ENCODE assay signal across 12 mouse cellular contexts in the genomic region with DNA sequence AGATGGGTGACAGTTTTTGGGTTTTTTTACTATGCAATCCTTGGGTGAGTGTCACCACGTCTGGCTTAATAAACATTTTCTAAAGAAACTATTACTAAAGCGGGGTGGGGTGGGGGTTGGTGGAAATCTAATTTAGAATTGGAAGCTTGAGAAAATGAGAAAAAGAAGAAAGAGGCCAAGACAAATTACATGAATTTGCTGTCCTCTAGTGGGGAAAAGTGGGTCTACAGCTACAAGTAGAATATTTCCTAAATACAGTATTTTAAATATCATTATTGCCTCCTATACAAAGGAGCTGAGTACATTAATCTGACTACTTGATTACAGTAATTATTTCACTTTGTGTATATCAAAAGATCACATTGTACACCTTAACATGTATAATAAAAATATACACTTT. TPM values are rescaled to one million over a fixed set of nuclear protein-coding genes. Genes with fewer than 3 reads are reported as not detected.
A peak's percentile ranks its signal among the peaks of the same experiment; 100 is the strongest.
DNase-seq lines count a peak whose midpoint lies in the region; ATAC-seq and TF ChIP-seq lines count a peak whose summit lies in the region.
"Had no signal": no experiment of that assay in that cellular context is flagged by ENCODE, and none has a peak within 500 bp of the region (broad histone marks: within the 10 kb centered on the region; RNA-seq: fewer than 3 reads in every experiment).

No protein-coding gene starts in this region.

- TF ChIP-seq RAD21 in MEL (IDR thresholded peaks at IDR 0.05; ENCODE audit: low read depth, low read length), result peak; percentile 93

- no peak for TF ChIP-seq POLR2A in heart, adult 2 months (IDR thresholded peaks at IDR 0.05; ENCODE audit: insufficient read depth, low read depth, low read length)
- TF ChIP-seq POLR2A in MEL (IDR thresholded peaks at IDR 0.05; ENCODE audit: control insufficient read depth in 1 of 2, insufficient read depth in 1 of 2, low read depth in 1 of 2, low read length in 2 of 2, poor library complexity in 1 of 2), result no peak

- H3K4me2 ChIP-seq in heart, embryonic 11.5 days, result no peak overlapping the region
- no peak overlapping the region for H3K4me2 ChIP-seq in liver, postnatal 0 days (ENCODE audit: low read depth, low read length)
- H3K4me2 ChIP-seq in neural tube, embryonic 15.5 days, result no peak overlapping the region
- H3K4me2 ChIP-seq: heart, embryonic 15.5 days had no signal

- H3K4me1 ChIP-seq in heart, adult 2 months (ENCODE audit: control insufficient read depth, insufficient read depth, low read length), result no peaks in the 10 kb centered on the region
- H3K4me1 ChIP-seq in heart, embryonic 11.5 days (ENCODE audit: control insufficient read depth, insufficient read depth, low read length), result no peaks in the 10 kb centered on the region
- no peaks in the 10 kb centered on the region for H3K4me1 ChIP-seq in liver, postnatal 0 days (ENCODE audit: insufficient read depth)
- H3K4me1 ChIP-seq in MEL (ENCODE audit: control insufficient read depth in 1 of 2, insufficient read depth in 2 of 2, low read length in 2 of 2), result no peaks in the 10 kb centered on the region
- H3K4me1 ChIP-seq in neural tube, embryonic 15.5 days, result no peaks in the 10 kb centered on the region
- H3K4me1 ChIP-seq: heart, embryonic 15.5 days had no signal

- WGBS in heart, adult 2 months, result 25% methylated on average over 2 of the region's 2 CpGs
- 35% methylated on average over 2 of the region's 2 CpGs for WGBS in heart, embryonic 11.5 days (ENCODE audit: insufficient replicate concordance)
- WGBS in liver, postnatal 0 days (ENCODE audit: insufficient replicate concordance), result 41% methylated on average over 2 of the region's 2 CpGs
- WGBS in neural tube, embryonic 15.5 days, result 33% methylated on average over 2 of the region's 2 CpGs

- peak; percentile 85 for TF ChIP-seq CTCF in heart, adult 2 months (IDR thresholded peaks at IDR 0.05)
- peak; percentile 58 for TF ChIP-seq CTCF in liver, postnatal 0 days (IDR thresholded peaks at IDR 0.05; ENCODE audit: low read depth)
- TF ChIP-seq CTCF in MEL (IDR thresholded peaks at IDR 0.05 in 2 of 3, conservative IDR thresholded peaks at IDR 0.05 in 1 of 3; ENCODE audit: control insufficient read depth in 1 of 3, insufficient read depth in 1 of 3, low read depth in 2 of 3, low read length in 3 of 3, poor library complexity in 1 of 3, severe bottlenecking in 1 of 3), result peak; percentile 5 to 88 (median 78); a peak in 4 of 6 replicates

- no peak for TF ChIP-seq EP300 in heart, adult 2 months (IDR thresholded peaks at IDR 0.05; ENCODE audit: insufficient read depth, low read depth, low read length)
- no peak for TF ChIP-seq EP300 in liver, postnatal 0 days (IDR thresholded peaks at IDR 0.05; ENCODE audit: low read depth)
- TF ChIP-seq EP300 in MEL (IDR thresholded peaks at IDR 0.05; ENCODE audit: low read depth in 1 of 2, low read length in 2 of 2), result no peak

- no peak for DNase-seq in heart, adult 2 months
- DNase-seq in liver, postnatal 0 days, result no peak
- no peak for DNase-seq in liver
- peak; percentile 55 for DNase-seq in MEL (ENCODE audit: low read depth, low spot score)
- no peak for DNase-seq in layer of hippocampus, postnatal 36 days

- H3K36me3 ChIP-seq in heart, adult 2 months (ENCODE audit: control insufficient read depth, insufficient read depth, low read length), result no peaks in the 10 kb centered on the region
- no peaks in the 10 kb centered on the region for H3K36me3 ChIP-seq in heart, embryonic 11.5 days (ENCODE audit: control insufficient read depth, insufficient read depth, low read length)
- H3K36me3 ChIP-seq in liver, postnatal 0 days (replicated peaks; ENCODE audit: insufficient read depth, low read length), result no peaks in the 10 kb centered on the region
- no peaks in the 10 kb centered on the region for H3K36me3 ChIP-seq in MEL (ENCODE audit: control insufficient read depth in 1 of 2, insufficient read depth in 2 of 2, low read length in 2 of 2)
- no peaks in the 10 kb centered on the region for H3K36me3 ChIP-seq in neural tube, embryonic 15.5 days
- H3K36me3 ChIP-seq: heart, embryonic 15.5 days had no signal

- intact Hi-C loops in heart, adult 2 months (cut with DNase I), result loop anchor here (2.0 kb wide), 1 partner anchor 117 kb away; no protein-coding TSS in a partner anchor

- ATAC-seq in heart, embryonic 11.5 days (replicated peaks; ENCODE audit: insufficient number of reproducible peaks, low FRiP score, low TSS enrichment), result no peak
- ATAC-seq in liver, postnatal 0 days, result no peak
- 0 out of 2 replicates have a peak, but pooled peaks have one; percentile 29 for ATAC-seq in megakaryocyte progenitor cell, adult 5-6 weeks (replicated peaks; ENCODE audit: poor library complexity)
- no peak for ATAC-seq in neural tube, embryonic 15.5 days (ENCODE audit: low FRiP score)

- H3K9me3 ChIP-seq in heart, embryonic 11.5 days (replicated peaks; ENCODE audit: control insufficient read depth, low read length), result no peaks in the 10 kb centered on the region
- H3K9me3 ChIP-seq in liver, postnatal 0 days (ENCODE audit: low read length), result no peaks in the 10 kb centered on the region
- H3K9me3 ChIP-seq in MEL (replicated peaks; ENCODE audit: insufficient read depth, low read length), result no peaks in the 10 kb centered on the region
- no peaks in the 10 kb centered on the region for H3K9me3 ChIP-seq in neural tube, embryonic 15.5 days (replicated peaks)
- H3K9me3 ChIP-seq: heart, embryonic 15.5 days had no signal

- H3K4me3 ChIP-seq in heart, adult 2 months, result no peak overlapping the region
- H3K4me3 ChIP-seq in heart, embryonic 11.5 days (ENCODE audit: low read depth, low read length), result no peak overlapping the region
- no peak overlapping the region for H3K4me3 ChIP-seq in liver, postnatal 0 days (ENCODE audit: low read depth, low read length)
- H3K4me3 ChIP-seq in MEL (ENCODE audit: control insufficient read depth in 1 of 2, insufficient read depth in 1 of 2, low read depth in 2 of 2, low read length in 2 of 2), result no peak overlapping the region
- H3K4me3 ChIP-seq in neural tube, embryonic 15.5 days (replicated peaks), result no peak overlapping the region
- H3K4me3 ChIP-seq: heart, embryonic 15.5 days had no signal

- no peak overlapping the region for H3K9ac ChIP-seq in heart, adult 2 months (ENCODE audit: low read depth, low read length)
- no peak overlapping the region for H3K9ac ChIP-seq in heart, embryonic 11.5 days (ENCODE audit: low read depth, low read length)
- no peak overlapping the region for H3K9ac ChIP-seq in liver, postnatal 0 days (replicated peaks)
- H3K9ac ChIP-seq in MEL (ENCODE audit: control insufficient read depth, low read depth, low read length, poor library complexity, severe bottlenecking), result no peak overlapping the region
- no peak overlapping the region for H3K9ac ChIP-seq in neural tube, embryonic 15.5 days (replicated peaks)
- H3K9ac ChIP-seq: heart, embryonic 15.5 days had no signal

- no peaks in the 10 kb centered on the region for H3K79me2 ChIP-seq in heart, adult 2 months (replicated peaks; ENCODE audit: control insufficient read depth, insufficient read depth, low read length)
- H3K79me2 ChIP-seq in MEL (ENCODE audit: control insufficient read depth, insufficient read depth, low read length, poor library complexity), result no peaks in the 10 kb centered on the region

- no peaks in the 10 kb centered on the region for H3K27me3 ChIP-seq in heart, adult 2 months (ENCODE audit: control insufficient read depth, insufficient read depth, low read length)
- no peaks in the 10 kb centered on the region for H3K27me3 ChIP-seq in heart, embryonic 11.5 days (ENCODE audit: control insufficient read depth, insufficient read depth, low read length)
- H3K27me3 ChIP-seq in liver, postnatal 0 days (ENCODE audit: insufficient read depth, low read length), result no peaks in the 10 kb centered on the region
- H3K27me3 ChIP-seq in MEL (ENCODE audit: control insufficient read depth in 1 of 2, insufficient read depth in 2 of 2, low read length in 2 of 2), result no peaks in the 10 kb centered on the region; a peak in 1 of 4 replicates
- no peaks in the 10 kb centered on the region for H3K27me3 ChIP-seq in neural tube, embryonic 15.5 days (replicated peaks)
- H3K27me3 ChIP-seq: heart, embryonic 15.5 days had no signal

- no peak overlapping the region for H3K27ac ChIP-seq in heart, adult 2 months
- no peak overlapping the region for H3K27ac ChIP-seq in heart, embryonic 11.5 days (ENCODE audit: low read depth, low read length)
- H3K27ac ChIP-seq in liver, postnatal 0 days (ENCODE audit: low read depth), result no peak overlapping the region
- no peak overlapping the region for H3K27ac ChIP-seq in MEL (ENCODE audit: control insufficient read depth, low read depth, low read length)
- H3K27ac ChIP-seq in neural tube, embryonic 15.5 days (replicated peaks), result no peak overlapping the region
- H3K27ac ChIP-seq: heart, embryonic 15.5 days had no signal

RNA-seq across cellular contexts. Expression of a gene that starts 13.7 kb away (rescaled TPM):
- 10 to 100 TPM; 20.5 to 22.4 TPM for total RNA-seq in heart, adult 2 months (2021)
- 113 and 156 TPM in 2 replicates for polyA plus RNA-seq in heart, adult 2 months (2012; rRNA removed)
- polyA plus RNA-seq in heart, embryonic 11.5 days (2014; fragmentation: Nextera tagmentation; extraction: Ambion mirVana), result 5.4 and 5.9 TPM in 2 replicates
- 0.55 and 2.5 TPM in 2 replicates for polyA plus RNA-seq in liver, postnatal 0 days (2015; fragmentation: Nextera tagmentation; extraction: Ambion mirVana)
- total RNA-seq in MEL (2012; rRNA removed), result 0.13 TPM in 1 of 2 replicates, not detected in the other
- not detected for polyA plus RNA-seq in MEL (2012; ENCODE audit: insufficient read depth in 1 of 2, insufficient read length in 2 of 2, low read depth in 1 of 2, low replicate concordance in 2 of 2, missing spikeins in 1 of 2)
- total RNA-seq in megakaryocyte progenitor cell, adult 5-6 weeks (2015), result not detected in 2 replicates
- not detected in 2 replicates for total RNA-seq in megakaryocyte progenitor cell, adult 5-6 weeks (2017)
- not detected for total RNA-seq in layer of hippocampus, postnatal 36 days (2021)
- 10.0 and 11.3 TPM in 2 replicates for polyA plus RNA-seq in neural tube, embryonic 15.5 days (2015; fragmentation: Nextera tagmentation; extraction: Ambion mirVana)

RNA-seq across cellular contexts. Expression of a gene that starts 20.8 kb away (rescaled TPM):
- not detected for total RNA-seq in heart, adult 2 months (2021)
- polyA plus RNA-seq in heart, adult 2 months (2012; rRNA removed), result 0.04 and 0.12 TPM in 2 replicates
- 8.7 and 10.9 TPM in 2 replicates for polyA plus RNA-seq in heart, embryonic 11.5 days (2014; fragmentation: Nextera tagmentation; extraction: Ambion mirVana)
- 0.34 TPM in 1 of 2 replicates, not detected in the other for polyA plus RNA-seq in liver, postnatal 0 days (2015; fragmentation: Nextera tagmentation; extraction: Ambion mirVana)
- 0.08 and 0.10 TPM in 2 replicates for total RNA-seq in MEL (2012; rRNA removed)
- polyA plus RNA-seq in MEL (2012; ENCODE audit: insufficient read depth in 1 of 2, insufficient read length in 2 of 2, low read depth in 1 of 2, low replicate concordance in 2 of 2, missing spikeins in 1 of 2), result under 1 TPM in 1 of 2 experiments, not detected in 1; 0.04 TPM
- total RNA-seq in megakaryocyte progenitor cell, adult 5-6 weeks (2015), result not detected in 2 replicates
- total RNA-seq in megakaryocyte progenitor cell, adult 5-6 weeks (2017), result not detected in 2 replicates
- total RNA-seq in layer of hippocampus, postnatal 36 days (2021), result 10 to 100 TPM; 75.8 to 86.1 TPM
- polyA plus RNA-seq in neural tube, embryonic 15.5 days (2015; fragmentation: Nextera tagmentation; extraction: Ambion mirVana), result 84.9 and 103 TPM in 2 replicates

RNA-seq across cellular contexts. Expression of a gene that starts 34.2 kb away (rescaled TPM):
- not detected for total RNA-seq in heart, adult 2 months (2021)
- not detected in 2 replicates for polyA plus RNA-seq in heart, adult 2 months (2012; rRNA removed)
- polyA plus RNA-seq in heart, embryonic 11.5 days (2014; fragmentation: Nextera tagmentation; extraction: Ambion mirVana), result 0.16 TPM in 1 of 2 replicates, not detected in the other
- polyA plus RNA-seq in liver, postnatal 0 days (2015; fragmentation: Nextera tagmentation; extraction: Ambion mirVana), result 0.06 TPM in 1 of 2 replicates, not detected in the other
- 0.13 TPM in 1 of 2 replicates, not detected in the other for total RNA-seq in MEL (2012; rRNA removed)
- under 1 TPM in 1 of 2 experiments, not detected in 1; 0.03 TPM for polyA plus RNA-seq in MEL (2012; ENCODE audit: insufficient read depth in 1 of 2, insufficient read length in 2 of 2, low read depth in 1 of 2, low replicate concordance in 2 of 2, missing spikeins in 1 of 2)
- total RNA-seq in megakaryocyte progenitor cell, adult 5-6 weeks (2015), result not detected in 2 replicates
- total RNA-seq in megakaryocyte progenitor cell, adult 5-6 weeks (2017), result not detected in 2 replicates
- not detected for total RNA-seq in layer of hippocampus, postnatal 36 days (2021)
- polyA plus RNA-seq in neural tube, embryonic 15.5 days (2015; fragmentation: Nextera tagmentation; extraction: Ambion mirVana), result 0.51 and 0.54 TPM in 2 replicates
- total RNA-seq: layer of hippocampus, postnatal 10 days had no signal
- polyA plus RNA-seq: forebrain, embryonic 11.5 days; heart, embryonic 15.5 days; testis, adult 2 months had no signal
